Mouse (Mus musculus): Measurements from ENCODE around the gene Syne3.

Syne3 gene

GRCm38 (mm10) chr12:104925035-104925434, 84.6 kb downstream of the Syne3 start:
- no peak for DNase-seq (ENCODE audit: low read depth, low spot score)

- DNase-seq (ENCODE audit: low read depth, low spot score) = peak; percentile 48
Measured at GRCm38 (mm10) chr12:104924546-104924945, 85.1 kb downstream of the Syne3 start.

GRCm38 (mm10) chr12:104923948-104924388, 85.6 kb downstream of the Syne3 start:
- DNase-seq (ENCODE audit: low read depth, low spot score) = no peak

- DNase-seq (ENCODE audit: low read depth, low spot score) = peak; percentile 30
Measured at GRCm38 (mm10) chr12:104922647-104923046, 87.0 kb downstream of the Syne3 start.

DNA sequence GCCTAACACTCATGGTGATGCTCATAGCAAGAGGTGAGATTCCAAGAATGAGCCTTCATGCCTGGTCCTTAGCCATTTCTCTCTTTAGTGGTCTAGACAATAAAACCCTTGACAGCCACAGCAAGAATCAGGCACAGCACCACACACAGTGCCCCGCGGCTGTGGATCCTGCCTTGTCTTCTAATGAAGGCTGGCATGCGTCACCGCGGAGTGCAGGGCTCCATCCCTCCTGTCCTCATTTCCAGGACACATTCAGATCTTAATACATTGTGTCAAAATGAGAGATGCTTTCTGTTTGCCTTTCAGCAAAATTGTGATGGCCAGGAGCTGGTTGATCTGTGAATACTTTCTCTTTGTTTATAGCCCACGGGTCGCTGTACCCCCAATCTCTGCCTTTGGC, 88.5 kb downstream of the Syne3 start:
- DNase-seq (ENCODE audit: low read depth, low spot score) = no peak

DNA sequence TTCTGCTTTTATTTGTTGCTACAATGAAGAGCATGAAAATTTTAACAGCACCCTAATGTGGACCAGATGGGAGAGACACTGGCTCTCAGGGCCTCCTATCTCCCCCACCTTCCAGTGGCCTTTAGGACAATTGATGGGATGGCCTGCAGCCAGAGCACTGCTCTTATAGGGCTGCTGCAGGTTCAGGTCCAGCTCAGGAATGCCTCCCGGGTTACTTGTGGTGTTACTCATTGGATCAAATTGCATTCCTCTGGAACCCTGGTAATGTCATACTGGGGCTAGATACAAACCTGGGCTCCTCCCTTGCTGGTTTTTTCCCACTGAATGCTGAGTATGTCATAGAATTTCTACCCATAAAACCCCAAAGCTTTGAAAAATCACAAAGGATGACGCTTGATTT, 90.4 kb downstream of the Syne3 start:
- DNase-seq (ENCODE audit: low read depth, low spot score) = no peak

- no peak for DNase-seq (ENCODE audit: low read depth, low spot score)
Measured at GRCm38 (mm10) chr12:104917927-104918326, 91.7 kb downstream of the Syne3 start.

DNA sequence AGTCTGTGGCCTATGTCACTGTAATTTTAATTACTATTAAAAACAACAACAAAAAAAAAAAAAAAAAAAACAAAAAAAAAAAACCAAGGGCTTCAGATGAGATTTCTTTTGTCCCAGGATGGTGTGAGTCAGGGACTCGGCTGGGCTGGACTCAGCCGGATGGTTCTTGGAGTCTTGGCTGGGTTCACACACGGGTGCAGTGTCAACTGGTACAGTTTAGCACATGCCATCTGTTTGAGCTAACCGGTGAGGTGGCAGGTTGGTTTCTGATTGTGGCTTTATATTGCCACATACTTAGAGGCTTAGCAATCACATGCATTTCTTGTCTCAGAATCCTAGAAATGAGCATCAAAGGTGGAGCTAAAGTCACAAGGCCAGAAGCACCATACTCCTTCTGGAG, 92.3 kb downstream of the Syne3 start:
- no peak for DNase-seq (ENCODE audit: low read depth, low spot score)

DNA sequence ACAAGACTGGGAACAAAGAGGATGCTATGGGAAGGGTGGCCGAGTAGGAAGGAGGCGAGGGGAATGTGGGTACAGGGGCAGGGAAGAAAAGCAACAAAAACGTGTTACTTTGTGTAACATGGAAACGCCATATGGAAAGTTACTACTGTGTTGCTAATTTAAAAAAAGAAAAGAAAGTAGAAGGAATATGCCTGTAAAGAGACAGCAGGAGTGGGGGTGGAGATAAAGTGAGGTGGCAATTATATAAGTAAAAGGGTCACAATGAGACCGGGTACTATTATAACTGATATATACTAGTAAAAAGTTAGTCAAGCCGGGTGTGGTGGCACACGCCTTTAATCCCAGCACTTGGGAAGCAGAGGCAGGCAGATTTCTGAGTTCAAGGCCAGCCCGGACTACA, 92.8 kb downstream of the Syne3 start:
- no peak for DNase-seq (ENCODE audit: low read depth, low spot score)

GRCm38 (mm10) chr12:104915681-104916080, 93.9 kb downstream of the Syne3 start:
- peak; percentile 92 for DNase-seq (ENCODE audit: low read depth, low spot score)

- no peak for DNase-seq (ENCODE audit: low read depth, low spot score)
Measured at GRCm38 (mm10) chr12:104912990-104913389, 96.6 kb downstream of the Syne3 start.

GRCm38 (mm10) chr12:104912281-104912933, 97.2 kb downstream of the Syne3 start:
- DNase-seq (ENCODE audit: low read depth, low spot score) = no peak

DNA sequence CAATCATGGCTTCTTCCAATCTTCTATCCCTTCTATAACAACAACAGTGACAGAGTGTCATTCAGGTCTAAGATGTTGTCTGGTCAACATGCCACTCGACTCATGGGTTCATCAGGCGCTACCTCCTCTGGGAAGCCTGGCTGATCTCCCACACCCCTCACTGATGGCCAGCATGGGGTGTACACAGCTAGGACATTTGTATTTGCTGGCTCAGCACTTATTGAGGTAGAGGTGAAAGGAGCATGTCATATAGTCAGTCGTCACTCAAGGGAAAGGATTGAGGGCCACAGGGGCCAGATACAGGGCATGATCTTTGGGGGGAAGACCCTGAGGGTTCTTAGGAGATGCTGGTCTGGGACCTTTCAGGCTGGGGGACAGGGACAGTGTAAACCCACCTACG, 99.9 kb downstream of the Syne3 start:
- no peak for DNase-seq (ENCODE audit: low read depth, low spot score)

DNA sequence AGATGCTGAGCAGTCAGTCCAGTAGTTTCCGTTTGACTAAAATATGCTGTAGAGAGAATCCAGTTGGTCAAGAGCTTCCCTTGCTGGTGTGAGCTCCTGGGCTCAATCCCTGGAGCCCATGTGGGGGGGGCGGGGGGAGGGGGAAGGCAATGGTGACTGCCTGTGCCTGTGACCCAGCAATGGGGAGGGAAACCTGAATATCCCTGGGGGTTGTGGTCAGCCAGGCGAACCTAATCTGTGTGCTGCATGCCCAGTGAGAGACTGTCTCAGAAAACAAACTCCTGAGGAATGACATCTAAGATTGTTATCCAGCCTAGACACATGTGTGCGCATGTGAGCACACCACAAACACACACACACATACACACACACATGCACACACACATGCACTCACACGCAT, 100.6 kb downstream of the Syne3 start:
- no peak for DNase-seq (ENCODE audit: low read depth, low spot score)

DNA sequence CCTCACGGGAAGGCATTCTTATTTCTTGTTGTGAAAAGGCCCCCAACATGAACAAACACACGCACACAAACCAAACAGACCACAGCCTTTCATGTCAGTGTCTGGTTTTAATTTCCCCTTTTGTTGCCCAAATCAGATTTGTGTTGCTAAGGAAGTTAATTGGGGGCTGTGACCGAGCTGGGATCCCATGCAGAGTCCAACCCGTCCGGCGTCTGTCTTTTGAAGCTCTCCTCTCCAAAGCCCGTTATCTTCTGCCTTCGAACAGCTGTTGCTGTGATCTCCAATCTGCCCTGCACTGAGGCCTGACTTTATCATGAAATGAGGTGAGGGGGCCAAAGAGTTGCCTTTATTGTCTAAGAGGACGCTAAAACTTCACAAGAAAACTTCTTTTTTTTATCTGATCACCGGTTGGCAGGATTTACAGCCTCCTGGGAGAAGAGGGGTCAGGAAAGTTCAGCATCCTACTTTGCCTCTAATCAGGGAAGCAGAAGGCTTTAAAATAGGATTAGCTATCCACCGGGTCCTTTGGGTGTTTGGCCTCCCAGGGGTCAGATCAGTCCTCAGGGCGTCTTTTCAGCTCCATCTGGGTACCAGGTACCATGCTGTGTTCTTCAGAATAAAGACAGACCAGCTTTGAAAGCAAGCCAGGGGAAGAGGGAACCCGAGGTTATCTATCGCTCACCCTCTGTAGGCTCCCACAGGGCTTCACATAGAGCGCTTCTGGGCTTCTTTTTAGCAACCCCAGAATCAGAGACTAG, 101.4 kb downstream of the Syne3 start:
- DNase-seq (ENCODE audit: low read depth, low spot score) = no peak

GRCm38 (mm10) chr12:104907133-104907532, 102.5 kb downstream of the Syne3 start:
- DNase-seq (ENCODE audit: low read depth, low spot score) = peak; percentile 82

DNA sequence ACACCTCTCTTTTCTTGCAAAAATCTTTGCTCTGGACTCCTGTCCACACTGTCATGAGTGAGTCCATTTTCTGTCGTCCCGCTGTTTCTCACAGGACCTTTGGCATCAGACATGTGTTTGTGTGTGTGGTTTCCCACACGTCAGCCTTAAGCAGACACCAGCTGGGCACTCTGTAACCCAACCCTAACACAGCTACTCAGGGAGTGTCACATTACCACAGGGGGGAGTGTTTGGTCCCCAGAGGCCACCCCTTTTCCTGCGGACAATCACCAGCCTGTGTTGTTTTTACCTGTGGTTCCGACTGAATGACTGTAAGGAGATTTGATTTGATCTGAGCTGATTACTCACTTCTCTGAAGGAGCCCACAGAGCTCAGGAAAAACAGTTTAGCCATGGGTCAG, 105.5 kb downstream of the Syne3 start:
- DNase-seq (ENCODE audit: low read depth, low spot score) = no peak

DNA sequence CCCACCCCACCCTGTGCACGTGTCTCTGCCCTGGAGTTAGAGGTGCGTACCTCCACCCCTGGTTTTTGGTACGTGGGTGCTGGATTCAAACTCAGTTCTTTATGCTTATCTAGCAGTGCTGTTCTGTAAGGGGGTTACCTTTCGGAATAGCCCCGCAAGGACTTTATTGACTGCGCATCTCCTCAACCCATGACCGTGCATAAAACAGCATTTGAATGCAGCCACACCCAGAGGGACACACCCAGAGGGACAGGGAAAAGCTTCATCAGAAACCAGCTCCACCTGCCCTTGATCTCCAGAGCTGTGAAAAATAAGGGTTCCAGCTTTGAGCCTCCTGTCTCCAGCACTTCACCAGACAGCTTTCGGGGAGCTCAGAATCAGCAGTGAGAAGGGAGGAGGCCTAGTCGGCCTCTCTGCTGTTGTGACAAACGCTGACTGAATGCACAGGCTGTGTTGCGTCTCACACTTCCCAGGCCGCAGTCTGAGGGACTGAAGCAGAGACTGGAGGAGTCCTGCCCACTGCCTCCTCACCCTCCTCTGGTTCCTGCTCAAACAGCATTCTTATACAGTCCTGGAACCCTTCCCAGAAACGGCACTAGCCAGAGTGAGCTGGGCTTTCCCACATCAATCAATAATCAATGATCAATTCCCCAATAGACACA, 107.1 kb downstream of the Syne3 start:
- peak; percentile 52 for DNase-seq (ENCODE audit: low read depth, low spot score)

DNA sequence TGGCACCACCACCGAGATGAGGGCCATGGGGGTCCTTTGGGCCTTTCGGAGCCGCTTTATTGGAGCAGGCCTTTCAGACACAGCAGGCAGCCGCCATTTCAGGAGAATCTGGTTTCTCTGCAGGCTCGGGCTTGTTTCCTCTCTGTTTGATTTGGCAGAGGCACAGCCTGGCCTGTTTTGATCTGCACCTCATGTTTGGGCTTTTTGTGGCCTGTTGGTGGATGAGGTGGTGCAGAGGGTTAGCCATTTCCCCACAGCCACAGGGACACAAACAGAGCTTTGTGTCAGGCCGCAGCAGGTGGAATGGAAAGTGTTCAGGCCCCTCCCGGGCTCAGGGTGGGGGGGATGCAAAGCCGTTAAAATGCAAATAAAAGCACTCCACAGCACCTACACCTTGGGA, 108.3 kb downstream of the Syne3 start:
- peak; percentile 54 for DNase-seq (ENCODE audit: low read depth, low spot score)

GRCm38 (mm10) chr12:104899835-104900234, 109.8 kb downstream of the Syne3 start:
- no peak for DNase-seq (ENCODE audit: low read depth, low spot score)

- DNase-seq (ENCODE audit: low read depth, low spot score) = peak; percentile 85
Measured at GRCm38 (mm10) chr12:104899161-104899560, 110.4 kb downstream of the Syne3 start.

DNA sequence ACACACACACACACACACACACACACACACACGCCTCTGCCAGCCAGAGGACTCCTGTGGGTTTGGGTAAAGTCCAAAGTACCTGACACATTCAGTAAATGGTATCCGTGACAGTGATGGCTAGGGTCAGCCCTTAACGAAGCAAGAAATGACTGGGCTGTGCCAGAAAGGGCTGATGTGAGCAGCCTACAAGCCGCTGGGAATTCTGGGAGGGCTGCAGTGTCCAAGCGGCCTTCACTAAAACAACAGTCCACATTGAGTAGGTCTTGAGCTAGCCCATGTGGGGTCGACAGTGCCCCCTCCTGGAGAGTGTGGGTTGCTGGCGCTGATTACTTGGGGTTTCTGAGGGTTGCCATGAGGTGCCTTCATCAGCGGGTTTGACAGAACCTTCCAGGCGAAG, 110.9 kb downstream of the Syne3 start:
- DNase-seq (ENCODE audit: low read depth, low spot score) = peak; percentile 91
